Mouse (Mus musculus): ENCODE measurements around the gene Cacna1a.
A peak's percentile ranks its signal among the peaks of the same experiment; 100 is the strongest.

The Cacna1a gene

GRCm38 (mm10) chr8:84388275-84388674, at the start of gene Cacna1a:
Gene Cacna1a (plus strand): TSS chr8:84388440.
- no peak for DNase-seq

GRCm38 (mm10) chr8:84338493-84338892, 49.7 kb upstream of the Cacna1a start:
- DNase-seq: no peak

GRCm38 (mm10) chr8:84339320-84339719, 48.9 kb upstream of the Cacna1a start:
- no peak for DNase-seq

- DNase-seq: no peak
These were observed 48.4 kb upstream of the Cacna1a start for GRCm38 (mm10) chr8:84339867-84340266.

GRCm38 (mm10) chr8:84340671-84341070, 47.6 kb upstream of the Cacna1a start:
- DNase-seq: no peak

GRCm38 (mm10) chr8:84345493-84345892, 42.7 kb upstream of the Cacna1a start:
- no peak for DNase-seq

GRCm38 (mm10) chr8:84346421-84346820, 41.8 kb upstream of the Cacna1a start:
- no peak for DNase-seq

GRCm38 (mm10) chr8:84349526-84349925, 38.7 kb upstream of the Cacna1a start:
- DNase-seq: no peak

- DNase-seq: no peak
These were observed 37.3 kb upstream of the Cacna1a start for GRCm38 (mm10) chr8:84350960-84351359.

GRCm38 (mm10) chr8:84356482-84356881, 31.8 kb upstream of the Cacna1a start:
- no peak for DNase-seq

GRCm38 (mm10) chr8:84357631-84358371, 30.4 kb upstream of the Cacna1a start:
- DNase-seq: peak; percentile 83 to 84

- peak; percentile 77 to 78 for DNase-seq
These were observed 24.7 kb upstream of the Cacna1a start for GRCm38 (mm10) chr8:84363428-84364134.

- DNase-seq: no peak
These were observed 23.0 kb upstream of the Cacna1a start for GRCm38 (mm10) chr8:84365197-84365596.

- no peak for DNase-seq
These were observed 17.3 kb upstream of the Cacna1a start for GRCm38 (mm10) chr8:84370972-84371371.

- no peak for DNase-seq
These were observed 13.2 kb upstream of the Cacna1a start for GRCm38 (mm10) chr8:84375038-84375437.

GRCm38 (mm10) chr8:84375803-84376202, 12.4 kb upstream of the Cacna1a start:
- DNase-seq: no peak

- no peak for DNase-seq
These were observed 11.7 kb upstream of the Cacna1a start for GRCm38 (mm10) chr8:84376564-84376963.

GRCm38 (mm10) chr8:84381676-84382075, 6.6 kb upstream of the Cacna1a start:
- DNase-seq: no peak

GRCm38 (mm10) chr8:84388773-84389172, 533 bp downstream of the Cacna1a start:
- no peak for DNase-seq

- DNase-seq: no peak
These were observed 933 bp downstream of the Cacna1a start for GRCm38 (mm10) chr8:84389173-84389572.

- DNase-seq: no peak
These were observed 3.4 kb downstream of the Cacna1a start for GRCm38 (mm10) chr8:84391611-84392010.

GRCm38 (mm10) chr8:84395751-84396457, 7.7 kb downstream of the Cacna1a start:
- no peak for DNase-seq
